Mouse (Mus musculus) heart, postnatal 25 days (tissue): ENCODE data around the gene Als2. TPM values are rescaled to one million over a fixed set of nuclear protein-coding genes. Genes with fewer than 3 reads are reported as not detected.

Source experiments
- DNase-seq: peaks from one replicate; pipeline ENCODE4 v3.0.0; 2022; ENCODE audit warnings: low spot score
- intact Hi-C: fragments of 180-260 bp; cut with DNase I; formaldehyde crosslinking; loops from one replicate; pipeline ENCODE4 v1.15.1; 2025
- total RNA-seq, 2 experiments: library from RNA; stranded (reverse); gene quantifications; 2 replicates each; pipeline ENCODE4 v1.2.3; 2021

Gene Als2
- total RNA-seq, 2 experiments from 2014 or later: 7.8 to 11.6 TPM

GRCm38 (mm10) chr1:59169586-59169985 lies 67.4 kb downstream of the Als2 start:
- intact Hi-C loops: no loop called here
- no peak for DNase-seq

DNA sequence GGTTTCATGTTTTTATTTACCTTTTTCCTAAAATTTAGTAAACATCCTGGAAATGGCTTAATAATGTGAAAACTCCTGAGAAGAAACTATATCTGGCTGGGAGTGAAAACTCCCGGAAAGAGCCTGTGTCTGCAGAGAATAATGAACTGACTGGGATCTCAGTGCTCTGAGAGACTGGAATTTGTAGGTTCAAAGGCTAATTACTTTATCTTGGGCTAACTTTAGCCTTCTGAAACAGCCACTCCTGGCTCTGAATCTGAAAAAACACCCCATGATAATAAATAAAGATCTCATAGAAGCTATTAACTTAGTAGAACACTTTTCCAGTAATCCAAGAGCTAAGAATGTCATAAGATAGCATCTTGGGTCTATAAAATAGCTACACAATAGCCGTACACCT lies 68.5 kb downstream of the Als2 start:
- intact Hi-C loops: no loop called here
- DNase-seq: no peak

GRCm38 (mm10) chr1:59167654-59168425 lies 69.2 kb downstream of the Als2 start:
- intact Hi-C loops: no loop called here

DNA sequence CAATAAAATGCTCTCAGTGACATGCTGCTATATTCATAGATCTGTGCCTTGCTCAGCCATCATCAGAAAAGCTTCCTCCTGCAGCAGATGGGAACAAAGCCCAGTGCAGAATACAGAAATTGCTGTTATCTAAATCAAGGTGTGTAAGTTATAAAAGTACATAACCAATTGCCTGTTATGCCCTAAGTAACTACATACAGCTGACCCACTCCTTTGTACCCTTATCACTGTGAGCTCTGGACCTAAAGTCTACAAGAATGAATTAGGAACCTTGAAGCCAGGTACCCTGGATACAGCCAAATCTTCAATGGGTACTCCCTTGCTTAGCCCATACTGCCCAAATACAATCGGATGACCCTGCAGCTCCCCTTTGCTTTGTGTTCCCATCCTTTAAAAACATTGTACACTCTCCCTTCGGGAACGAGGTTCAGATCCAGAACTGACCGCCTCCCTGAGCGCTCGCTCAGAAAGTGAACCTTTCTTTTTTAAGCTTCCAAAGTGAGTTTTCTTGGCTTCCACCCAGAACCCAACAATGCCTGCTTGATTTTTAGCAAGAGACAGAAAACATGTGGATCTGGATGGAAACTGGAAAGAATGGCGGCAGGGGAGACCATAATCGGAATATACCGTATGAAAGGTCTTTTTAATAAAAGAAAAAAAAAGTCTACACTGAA lies 70.7 kb downstream of the Als2 start:
- intact Hi-C loops: no loop called here
- no peak for DNase-seq

More at GRCm38 (mm10) chr1:59167654-59168425, 69.2 kb downstream of the Als2 start:
- no peak for DNase-seq

DNA sequence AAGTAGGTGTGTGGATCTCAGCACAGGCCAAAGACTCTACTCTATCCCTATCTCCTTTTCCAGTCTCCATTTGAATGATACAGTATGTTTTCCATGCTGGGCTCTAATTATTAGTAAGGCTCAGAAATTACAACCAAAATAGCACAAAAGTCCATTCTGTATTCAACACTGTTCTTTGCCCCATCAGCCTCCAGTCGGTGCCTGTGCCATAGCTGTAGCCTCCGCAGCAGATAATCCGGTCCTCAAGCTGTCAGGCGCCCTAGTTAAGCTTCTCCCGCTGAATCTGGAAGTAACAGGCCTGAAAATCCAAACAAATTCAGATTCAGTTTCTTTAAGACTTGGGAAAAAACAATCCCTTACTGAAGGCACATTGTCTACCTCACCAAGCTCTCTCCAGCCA lies 73.1 kb downstream of the Als2 start:
- intact Hi-C loops: no loop called here
- no peak for DNase-seq

GRCm38 (mm10) chr1:59163030-59163461 lies 74.0 kb downstream of the Als2 start, which contains the start of gene Mpp4:
Gene Mpp4 (minus strand): TSS chr1:59163389.
- no peak for DNase-seq

DNA sequence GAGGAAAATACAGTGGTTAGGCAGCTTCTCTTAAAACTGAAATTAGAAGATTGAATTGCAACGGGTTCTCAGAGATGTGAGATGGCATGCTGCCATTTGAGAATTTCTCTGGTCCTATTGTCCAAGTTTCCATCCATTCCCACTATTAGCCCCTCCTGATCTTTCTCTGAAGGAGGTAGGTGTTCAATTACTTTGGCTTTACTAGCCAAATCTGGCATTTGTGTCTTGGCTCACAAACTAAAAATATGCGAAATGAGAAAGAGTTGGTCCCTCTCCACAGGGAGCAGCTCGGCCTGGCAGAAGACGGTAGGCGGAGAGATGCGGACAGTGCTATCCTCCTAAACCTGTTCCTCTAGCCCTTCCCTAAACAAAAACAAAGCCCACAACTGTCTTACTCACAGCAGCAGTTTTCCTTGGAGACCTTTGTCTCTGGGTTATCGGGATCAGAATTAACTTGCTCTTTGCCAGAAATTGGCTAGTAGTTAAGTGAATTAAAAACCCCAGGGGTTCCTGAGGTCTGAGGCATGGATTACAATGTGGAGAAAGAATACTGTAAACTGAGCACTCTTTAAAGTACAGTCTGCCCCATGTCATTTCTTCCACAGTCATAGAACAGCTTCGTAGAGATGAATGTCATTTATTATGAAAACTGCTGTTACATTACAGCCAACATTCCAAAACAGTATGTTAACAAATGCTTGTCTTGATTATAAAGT lies 74.6 kb downstream of the Als2 start:
- DNase-seq: no peak
- intact Hi-C loops: no loop called here

More at GRCm38 (mm10) chr1:59163030-59163461, 74.0 kb downstream of the Als2 start, which contains the start of gene Mpp4:
- intact Hi-C loops: no loop called here

DNA sequence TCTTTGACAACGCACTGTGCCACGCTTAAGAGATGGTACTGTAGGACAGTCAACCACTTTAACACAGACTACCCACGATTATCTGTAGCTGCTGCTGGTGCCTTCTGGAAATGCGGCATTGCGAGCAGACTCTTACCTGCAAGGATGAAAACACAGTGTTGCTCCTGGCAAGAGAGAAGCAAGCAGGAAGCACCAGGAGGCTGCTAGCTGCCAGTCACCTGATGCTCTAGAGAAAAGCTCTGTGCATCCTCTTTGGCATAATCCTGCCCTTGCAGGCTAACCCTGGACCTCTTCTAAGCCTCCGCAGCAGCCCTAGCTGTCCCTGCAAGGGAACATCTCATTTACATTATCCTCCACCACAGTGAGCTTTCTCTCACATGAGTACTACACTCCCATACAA lies 75.6 kb downstream of the Als2 start:
- DNase-seq: no peak
- intact Hi-C loops: no loop called here

GRCm38 (mm10) chr1:59160871-59161270 lies 76.2 kb downstream of the Als2 start:
- intact Hi-C loops: no loop called here
- no peak for DNase-seq

DNA sequence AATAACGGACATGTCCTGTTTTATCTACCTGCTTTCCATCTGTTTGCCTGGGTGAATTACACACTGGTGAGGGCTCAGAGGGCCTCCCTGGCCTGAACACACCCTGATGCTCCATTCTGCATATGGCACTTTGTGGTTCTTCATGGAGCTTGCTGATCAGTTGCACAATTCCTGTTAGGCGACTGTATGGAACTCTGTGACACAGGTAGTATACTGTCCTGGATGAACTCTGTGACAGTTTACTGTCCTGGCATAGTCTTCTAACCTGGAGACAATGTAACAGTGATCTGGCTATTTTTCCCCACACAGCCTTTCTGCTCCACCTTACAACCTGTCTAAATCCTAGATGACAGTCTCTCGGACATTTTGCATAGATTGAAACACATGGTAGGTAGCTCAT lies 77.9 kb downstream of the Als2 start:
- intact Hi-C loops: no loop called here
- DNase-seq: no peak

GRCm38 (mm10) chr1:59158498-59158897 lies 78.5 kb downstream of the Als2 start:
- intact Hi-C loops: no loop called here
- no peak for DNase-seq

DNA sequence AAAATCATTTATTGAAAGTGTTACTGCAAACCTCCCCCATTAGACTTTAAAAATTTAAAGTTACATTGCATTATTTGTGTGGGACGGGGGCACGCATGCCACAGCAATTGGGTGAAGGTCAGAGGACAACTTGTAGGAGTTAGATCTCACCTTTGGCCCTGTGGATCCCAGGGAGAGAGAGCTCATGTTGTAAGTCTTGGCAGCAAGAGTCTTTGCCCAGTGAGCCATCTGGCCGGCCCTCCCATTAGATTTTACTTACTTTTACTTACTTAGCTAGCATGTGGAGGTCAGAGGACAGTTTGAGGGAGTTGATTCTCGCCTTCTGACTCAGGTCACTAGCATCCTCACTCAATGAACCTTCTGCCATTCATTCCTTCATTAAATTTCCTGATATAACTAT lies 79.2 kb downstream of the Als2 start:
- intact Hi-C loops: no loop called here
- DNase-seq: no peak

DNA sequence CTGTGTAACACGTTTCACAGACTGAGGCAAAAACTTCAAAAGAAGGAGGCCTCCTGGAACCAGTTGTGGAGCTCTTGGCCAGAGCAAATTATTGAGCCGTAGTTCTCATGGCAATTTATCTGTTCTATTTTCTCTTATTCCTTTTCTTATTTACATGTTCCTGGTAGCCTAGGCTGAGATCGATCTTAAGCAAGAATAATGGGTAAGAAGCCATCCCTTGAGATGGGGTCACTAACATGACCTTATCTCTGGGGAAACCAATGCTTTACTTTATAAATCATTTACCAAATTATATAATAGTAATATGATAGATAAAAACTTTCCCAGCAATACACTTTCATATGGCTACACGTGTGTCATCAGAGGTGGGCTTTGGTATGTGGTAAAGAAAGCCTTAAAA lies 84.7 kb downstream of the Als2 start:
- DNase-seq: no peak
- intact Hi-C loops: no loop called here

DNA sequence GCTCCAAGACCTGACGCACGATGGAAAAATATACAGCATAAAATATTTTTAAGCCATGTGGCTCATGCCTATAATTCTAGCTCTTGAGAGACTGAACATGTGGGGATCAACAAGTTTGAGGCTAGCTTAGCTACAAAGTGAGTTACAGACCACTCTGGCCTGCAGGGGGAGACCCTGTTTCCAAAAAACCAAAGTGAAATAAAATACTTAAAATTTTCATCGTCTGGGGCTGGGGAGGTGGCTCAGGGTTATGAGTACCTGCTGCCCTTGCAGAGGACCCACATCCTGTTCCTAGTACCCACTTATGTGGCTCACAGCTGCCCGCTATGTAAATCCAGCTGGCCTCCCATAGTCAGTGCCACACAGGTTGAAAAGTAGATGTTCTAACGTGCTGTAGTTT lies 86.5 kb downstream of the Als2 start:
- DNase-seq: no peak
- intact Hi-C loops: no loop called here

DNA sequence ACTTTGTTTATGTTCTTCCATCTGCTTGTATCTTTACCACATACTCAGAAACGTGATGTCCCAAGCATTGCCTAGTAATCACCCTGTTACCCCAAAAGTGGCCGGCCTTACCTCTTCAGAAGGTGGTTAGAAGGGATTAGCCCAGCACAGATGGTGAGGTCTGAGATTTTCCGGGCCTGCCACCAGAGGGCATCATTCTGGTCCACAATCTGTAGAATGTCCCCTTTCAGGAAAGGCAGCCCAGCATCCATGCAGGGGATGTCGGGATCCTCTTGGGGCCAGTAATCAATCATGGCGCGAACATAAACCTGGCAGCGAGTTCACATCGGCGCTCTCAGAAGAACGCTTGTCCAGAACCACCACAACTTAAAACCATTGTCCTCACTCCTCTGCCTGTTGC lies 92.5 kb downstream of the Als2 start:
- no peak for DNase-seq
- intact Hi-C loops: loop anchor here (2.0 to 5.0 kb wide), 2 partner anchors 94 to 132 kb away; no protein-coding TSS in a partner anchor

- intact Hi-C loops: loop anchor here (2.0 to 5.0 kb wide), 3 partner anchors 74 to 374 kb away; no protein-coding TSS in a partner anchor
- no peak for DNase-seq
Measured at GRCm38 (mm10) chr1:59142809-59143208, 94.2 kb downstream of the Als2 start.

- intact Hi-C loops: no loop called here
- no peak for DNase-seq
Measured at GRCm38 (mm10) chr1:59134419-59134818, 102.6 kb downstream of the Als2 start.

DNA sequence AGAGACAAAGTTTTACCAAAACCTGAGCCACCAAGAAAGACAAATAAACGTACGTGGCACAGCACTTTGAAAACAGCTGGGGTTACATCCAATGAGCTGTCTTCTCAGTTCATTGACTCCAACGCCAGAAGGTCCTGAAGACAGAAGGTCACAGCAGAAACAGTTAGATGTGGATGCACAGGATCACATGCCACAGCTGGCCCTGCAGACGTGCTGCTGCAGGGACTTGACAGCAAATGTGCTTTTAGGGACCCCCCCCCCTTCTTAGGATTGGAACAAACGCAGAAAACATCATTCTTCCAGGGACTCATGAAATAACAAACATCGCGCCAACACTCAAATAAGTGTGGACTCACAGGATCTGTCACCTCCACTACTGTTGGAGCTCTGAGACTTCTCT lies 108.2 kb downstream of the Als2 start:
- DNase-seq: no peak
- intact Hi-C loops: loop anchor here (10.0 kb wide), 2 partner anchors 224 to 556 kb away; partner anchors contain the start of gene Nop58

GRCm38 (mm10) chr1:59125558-59125957 lies 111.5 kb downstream of the Als2 start:
- no peak for DNase-seq
- intact Hi-C loops: loop anchor here (10.0 kb wide), 2 partner anchors 221 to 559 kb away; partner anchors contain the start of gene Nop58

- intact Hi-C loops: loop anchor here (5.0 to 10.0 kb wide), 4 partner anchors 117 to 565 kb away; partner anchors contain the start of genes Als2, Nop58, Stradb and Trak2
Measured at GRCm38 (mm10) chr1:59119720-59120457, 117.1 kb downstream of the Als2 start, which contains the start of gene Tmem237. Gene Tmem237 (minus strand): TSS chr1:59120408.

More at GRCm38 (mm10) chr1:59119720-59120457, 117.1 kb downstream of the Als2 start, which contains the start of gene Tmem237:
- DNase-seq: peak; percentile 90
